Mouse (Mus musculus) forebrain, embryonic 15.5 days (tissue): ENCODE measurements around the gene Tspan13. TPM values are rescaled to one million over a fixed set of nuclear protein-coding genes. Genes with fewer than 3 reads are reported as not detected.

ENCODE experiments used
- ATAC-seq: fragments of 200-750 bp; cut with Nextera tagmentation; replicated peaks from 2 replicates; pipeline ENCODE4 v1.8.0; 2017; ENCODE audit warnings: mild to moderate bottlenecking, moderate TSS enrichment, moderate library complexity
- H3K27ac ChIP-seq: fragments of 300-500 bp; sonication (generic); replicated peaks from 2 replicates; pipeline ENCODE4 v1.5.1; 2015; ENCODE audit warnings: mild to moderate bottlenecking, inconsistent platforms
- H3K27me3 ChIP-seq: fragments of 300-500 bp; sonication (generic); 2 replicates; pipeline ENCODE4 v1.6.1; 2015; ENCODE audit warnings: inconsistent platforms
- H3K36me3 ChIP-seq: fragments of 300-500 bp; sonication (generic); 2 replicates; pipeline ENCODE4 v1.6.1; 2015; ENCODE audit warnings: mild to moderate bottlenecking, inconsistent platforms
- H3K4me1 ChIP-seq: fragments of 300-500 bp; sonication (generic); 2 replicates; pipeline ENCODE4 v1.6.1; 2015; ENCODE audit warnings: inconsistent platforms
- H3K4me2 ChIP-seq: fragments of 300-500 bp; sonication (generic); replicated peaks from 2 replicates; pipeline ENCODE4 v1.6.1; 2015; ENCODE audit warnings: mild to moderate bottlenecking, inconsistent platforms
- H3K4me3 ChIP-seq: fragments of 300-500 bp; sonication (generic); 2 replicates; pipeline ENCODE4 v1.5.1; 2015; ENCODE audit warnings: mild to moderate bottlenecking, inconsistent platforms
- H3K9ac ChIP-seq: fragments of 300-500 bp; sonication (generic); replicated peaks from 2 replicates; pipeline ENCODE4 v1.6.1; 2015; ENCODE audit warnings: mild to moderate bottlenecking, inconsistent platforms
- H3K9me3 ChIP-seq: fragments of 300-500 bp; sonication (generic); 2 replicates; pipeline ENCODE4 v1.6.1; 2016; ENCODE audit warnings: inconsistent platforms
- WGBS: fragments of 180-500 bp; shearing (Covaris S2); methylation state at CpG from one replicate; pipeline ENCODE4 v1.1.7; 2015; ENCODE audit warnings: mixed read lengths; 5-methylcytosine and 5-hydroxymethylcytosine counted together
- polyA plus RNA-seq: library from polyadenylated mRNA; unstranded; fragments of >200 nt; fragmentation: Nextera tagmentation; extraction: Ambion mirVana; gene quantifications from 2 replicates; pipeline ENCODE4 v1.2.1, GENCODE M21; 2015

The Tspan13 gene
- polyA plus RNA-seq, 1 experiment from 2014 or later, result 308 TPM

DNA sequence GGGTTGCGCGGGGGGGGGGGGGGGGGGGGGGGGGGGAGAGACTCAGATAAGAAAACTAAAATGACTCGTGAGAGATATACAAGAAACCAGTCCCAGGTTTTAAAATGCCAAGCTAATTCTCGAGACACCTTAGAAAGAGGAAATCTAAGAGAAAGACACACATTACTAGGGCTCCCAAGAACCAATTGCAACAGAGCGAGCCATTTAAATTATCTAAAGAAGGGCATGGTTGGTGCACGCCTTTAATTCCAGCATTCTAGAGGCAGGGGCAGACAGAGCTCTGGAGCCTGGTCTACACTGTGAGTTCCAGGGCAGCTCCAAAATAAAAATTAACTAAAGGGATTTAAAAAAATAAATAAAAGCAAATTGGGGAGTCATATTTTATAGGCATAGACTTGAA, 12.6 kb downstream of the Tspan13 start:
- WGBS, result 76% methylated on average over 5 of the region's 6 CpGs

DNA sequence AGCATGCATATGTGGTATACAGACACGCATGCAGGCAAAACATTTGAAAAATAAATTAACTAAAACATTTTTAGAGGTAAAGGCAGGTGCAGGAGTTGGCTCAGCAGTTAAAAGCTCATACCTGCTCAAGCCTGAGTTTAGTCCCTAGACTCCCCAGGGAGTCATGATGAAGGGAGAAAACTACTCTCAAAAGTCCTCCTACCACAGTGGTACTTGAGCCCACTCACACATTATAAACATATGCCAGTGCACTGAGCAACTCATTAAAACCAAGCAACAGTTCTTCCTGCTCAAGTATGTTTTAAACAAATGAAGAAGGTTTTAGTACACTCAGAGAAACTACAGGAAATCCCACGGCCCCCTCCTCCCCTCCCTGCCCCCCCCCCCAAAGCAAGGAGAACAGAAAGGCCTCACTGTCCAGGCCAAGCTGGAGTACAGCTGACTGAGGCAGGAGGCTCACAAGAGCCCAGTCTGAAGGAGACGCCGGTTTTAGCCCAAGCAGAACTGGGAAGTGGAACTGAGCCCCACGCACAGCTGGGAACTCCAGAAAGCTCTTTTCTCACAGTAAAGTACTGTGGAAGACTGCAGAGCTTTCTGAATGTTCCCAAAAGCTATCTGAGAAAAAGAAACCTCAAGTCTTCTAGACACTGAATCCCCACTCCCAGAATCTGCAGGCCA, 13.2 kb downstream of the Tspan13 start:
- Histone ChIP-seq H3K4me2 (no peak overlapping the region), H3K36me3 (no peaks in the 10 kb centered on the region), H3K27me3 (no peaks in the 10 kb centered on the region), H3K9ac (no peak overlapping the region), H3K4me1 (peaks cover 9% of the 10 kb centered on the region), H3K27ac (no peak overlapping the region), H3K9me3 (no peaks in the 10 kb centered on the region), H3K4me3 (no peak overlapping the region)
- 79% methylated on average over 5 of the region's 5 CpGs for WGBS
- ATAC-seq, result no peak

More for the DNA sequence above, 12.6 kb downstream of the Tspan13 start:
- H3K9ac ChIP-seq, result no peak overlapping the region
- no peak overlapping the region for H3K27ac ChIP-seq
- H3K4me1 ChIP-seq, result peaks cover 9% of the 10 kb centered on the region
- no peaks in the 10 kb centered on the region for H3K9me3 ChIP-seq
- no peaks in the 10 kb centered on the region for H3K36me3 ChIP-seq
- H3K4me2 ChIP-seq, result no peak overlapping the region
- no peak for ATAC-seq
- H3K4me3 ChIP-seq, result no peak overlapping the region
- H3K27me3 ChIP-seq, result no peaks in the 10 kb centered on the region

DNA sequence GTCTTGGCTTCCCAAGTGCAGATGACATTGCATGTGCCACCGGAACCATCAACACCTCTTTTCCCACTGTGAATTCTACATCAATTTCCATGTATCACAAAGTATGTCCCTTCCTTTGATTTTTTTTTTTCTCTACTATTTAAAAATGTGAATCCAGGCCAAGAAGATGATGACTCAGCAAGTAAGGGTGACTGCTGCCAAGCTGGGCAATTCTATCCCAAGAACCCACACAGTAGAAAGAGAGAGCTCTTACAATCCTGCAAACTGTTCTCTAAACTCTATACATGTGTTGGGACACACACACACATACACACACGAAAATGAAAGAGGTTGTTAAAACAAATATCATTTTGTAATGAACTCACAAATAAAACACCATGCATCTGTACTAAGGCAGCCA, 15.1 kb downstream of the Tspan13 start:
- 88% methylated on average over 2 of the region's 2 CpGs for WGBS
- no peak for ATAC-seq
- H3K4me1 ChIP-seq, result peaks cover 8% of the 10 kb centered on the region
- no peaks in the 10 kb centered on the region for H3K27me3 ChIP-seq
- no peak overlapping the region for H3K4me2 ChIP-seq
- no peaks in the 10 kb centered on the region for H3K9me3 ChIP-seq
- no peaks in the 10 kb centered on the region for H3K36me3 ChIP-seq
- no peak overlapping the region for H3K4me3 ChIP-seq
- no peak overlapping the region for H3K27ac ChIP-seq
- no peak overlapping the region for H3K9ac ChIP-seq

DNA sequence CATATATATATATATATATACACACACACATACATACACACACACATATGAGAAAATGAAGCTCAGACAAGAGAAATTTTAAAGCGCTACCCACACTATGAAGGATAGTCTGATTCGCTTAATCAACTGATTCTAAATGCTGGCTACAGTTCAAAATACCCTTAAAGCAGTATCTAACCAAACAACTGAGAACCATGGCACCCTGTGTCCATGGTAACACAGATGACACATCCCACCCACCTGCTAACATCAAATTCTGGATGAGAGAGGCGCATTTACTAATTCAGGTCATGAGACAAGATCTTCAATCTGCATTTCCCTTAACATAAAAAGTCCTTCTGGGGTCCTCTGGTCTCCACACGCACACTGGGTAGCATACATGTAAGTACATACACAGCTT, 16.2 kb downstream of the Tspan13 start:
- Histone ChIP-seq H3K9me3 (no peaks in the 10 kb centered on the region), H3K4me2 (no peak overlapping the region), H3K27me3 (no peaks in the 10 kb centered on the region), H3K4me3 (no peak overlapping the region), H3K4me1 (peaks cover 8% of the 10 kb centered on the region), H3K9ac (no peak overlapping the region), H3K36me3 (peaks cover 6% of the 10 kb centered on the region), H3K27ac (no peak overlapping the region)
- 89% methylated on average over 4 of the region's 4 CpGs for WGBS
- no peak for ATAC-seq

DNA sequence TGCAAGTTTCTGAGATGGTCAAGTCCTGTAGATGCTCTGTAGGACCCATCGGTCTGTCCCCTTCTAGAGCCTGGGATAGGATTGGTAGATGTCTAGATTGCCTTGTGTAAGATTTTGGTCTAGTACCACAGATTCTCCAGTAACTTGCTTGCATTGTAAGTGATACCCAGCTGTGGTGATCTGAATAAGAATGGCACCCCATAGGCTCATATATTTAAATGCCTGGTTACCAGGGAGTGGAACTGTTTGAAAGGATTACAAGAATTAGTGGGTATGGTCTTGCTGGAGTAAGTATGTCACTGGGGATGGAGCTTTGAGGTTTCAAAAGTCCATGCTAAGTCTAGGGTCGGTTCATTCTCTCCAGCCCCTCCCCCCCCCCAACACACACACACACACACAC, 21.6 kb downstream of the Tspan13 start:
- H3K4me2 ChIP-seq, result no peak overlapping the region
- no peaks in the 10 kb centered on the region for H3K9me3 ChIP-seq
- no peak overlapping the region for H3K27ac ChIP-seq
- ATAC-seq, result no peak
- peaks cover 5% of the 10 kb centered on the region; the same call in 1 of the 2 replicates for H3K4me1 ChIP-seq
- peaks cover 36% of the 10 kb centered on the region for H3K36me3 ChIP-seq
- WGBS, result 86% methylated on average over 2 of the region's 2 CpGs
- H3K27me3 ChIP-seq, result no peaks in the 10 kb centered on the region
- no peak overlapping the region for H3K9ac ChIP-seq
- H3K4me3 ChIP-seq, result no peak overlapping the region

DNA sequence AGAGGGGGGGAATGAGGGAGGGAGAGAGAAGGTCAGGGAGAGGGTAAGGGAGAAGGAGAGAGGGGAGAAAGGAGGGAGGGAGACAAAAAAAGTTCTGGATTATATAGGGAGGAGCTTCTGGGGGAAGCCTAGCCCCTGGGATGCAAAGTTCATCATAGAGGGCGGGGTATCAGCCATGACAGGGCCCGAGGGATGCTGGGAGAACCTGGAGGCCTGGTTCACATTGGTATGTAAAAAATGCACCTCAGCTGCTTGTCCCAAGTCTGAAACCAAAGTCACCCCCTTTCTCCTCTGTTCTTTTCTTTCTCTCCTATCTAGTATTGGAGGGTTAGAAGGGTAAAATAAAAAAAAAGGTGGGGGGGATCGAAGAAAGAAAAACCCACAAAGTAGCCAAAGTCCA, 22.2 kb downstream of the Tspan13 start:
- WGBS, result 94% methylated on average over 3 of the region's 3 CpGs
- no peak for ATAC-seq
- Histone ChIP-seq H3K27me3 (no peaks in the 10 kb centered on the region), H3K36me3 (peaks cover 43% of the 10 kb centered on the region), H3K27ac (no peak overlapping the region), H3K9ac (no peak overlapping the region), H3K4me3 (no peak overlapping the region), H3K9me3 (no peaks in the 10 kb centered on the region), H3K4me1 (0 out of 2 replicates have a peak, but pooled peaks cover 2% of the 10 kb centered on the region), H3K4me2 (no peak overlapping the region)

DNA sequence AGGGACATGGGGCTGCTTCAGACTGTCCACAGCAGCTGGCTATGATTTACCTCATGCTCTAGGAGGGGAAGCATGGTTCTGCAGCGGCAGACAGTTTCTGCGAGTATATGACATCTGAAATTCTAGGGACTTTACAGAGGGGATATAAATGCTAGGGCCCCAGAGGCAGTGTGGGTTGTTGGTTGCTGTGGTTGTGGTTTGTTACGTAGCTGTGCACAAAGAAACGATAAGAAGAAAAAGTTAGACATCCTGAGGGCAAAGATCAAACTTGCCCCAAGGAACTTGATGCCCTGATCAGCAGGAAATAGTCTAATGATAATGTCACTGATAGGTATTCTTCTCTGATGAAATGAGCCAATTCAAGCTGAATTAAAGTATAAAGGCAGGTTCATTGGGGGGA, 22.7 kb downstream of the Tspan13 start:
- Histone ChIP-seq H3K9ac (no peak overlapping the region), H3K27me3 (no peaks in the 10 kb centered on the region), H3K27ac (no peak overlapping the region), H3K9me3 (no peaks in the 10 kb centered on the region), H3K4me1 (0 out of 2 replicates have a peak, but pooled peaks cover 2% of the 10 kb centered on the region), H3K4me3 (no peak overlapping the region), H3K4me2 (no peak overlapping the region), H3K36me3 (peaks cover 47% of the 10 kb centered on the region)
- ATAC-seq, result no peak
- WGBS, result 90% methylated on average over 4 of the region's 4 CpGs

DNA sequence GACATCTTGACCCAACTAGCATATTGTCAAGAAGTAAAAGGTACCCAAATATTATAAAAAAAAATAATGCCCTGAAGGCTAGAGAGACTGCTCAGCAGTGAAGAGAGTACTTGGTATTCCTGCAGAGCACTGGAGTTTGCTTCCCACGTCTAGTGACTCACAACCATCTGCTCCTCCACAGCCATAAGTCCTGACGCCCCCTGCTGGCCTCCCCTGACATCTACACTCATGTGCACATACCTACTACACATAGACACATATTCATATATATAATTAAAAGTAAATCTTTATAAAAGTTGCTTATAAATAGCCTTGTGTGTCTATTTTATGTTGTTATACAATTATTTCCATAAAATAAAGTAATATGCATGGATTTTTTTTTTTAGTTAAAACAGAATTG, 24.5 kb downstream of the Tspan13 start:
- Histone ChIP-seq H3K27me3 (no peaks in the 10 kb centered on the region), H3K4me3 (no peak overlapping the region), H3K4me2 (no peak overlapping the region), H3K27ac (no peak overlapping the region), H3K9me3 (no peaks in the 10 kb centered on the region), H3K9ac (no peak overlapping the region), H3K36me3 (peaks cover 49% of the 10 kb centered on the region), H3K4me1 (no peaks in the 10 kb centered on the region)
- ATAC-seq, result no peak
- WGBS, result 91% methylated on average over 2 of the region's 2 CpGs

DNA sequence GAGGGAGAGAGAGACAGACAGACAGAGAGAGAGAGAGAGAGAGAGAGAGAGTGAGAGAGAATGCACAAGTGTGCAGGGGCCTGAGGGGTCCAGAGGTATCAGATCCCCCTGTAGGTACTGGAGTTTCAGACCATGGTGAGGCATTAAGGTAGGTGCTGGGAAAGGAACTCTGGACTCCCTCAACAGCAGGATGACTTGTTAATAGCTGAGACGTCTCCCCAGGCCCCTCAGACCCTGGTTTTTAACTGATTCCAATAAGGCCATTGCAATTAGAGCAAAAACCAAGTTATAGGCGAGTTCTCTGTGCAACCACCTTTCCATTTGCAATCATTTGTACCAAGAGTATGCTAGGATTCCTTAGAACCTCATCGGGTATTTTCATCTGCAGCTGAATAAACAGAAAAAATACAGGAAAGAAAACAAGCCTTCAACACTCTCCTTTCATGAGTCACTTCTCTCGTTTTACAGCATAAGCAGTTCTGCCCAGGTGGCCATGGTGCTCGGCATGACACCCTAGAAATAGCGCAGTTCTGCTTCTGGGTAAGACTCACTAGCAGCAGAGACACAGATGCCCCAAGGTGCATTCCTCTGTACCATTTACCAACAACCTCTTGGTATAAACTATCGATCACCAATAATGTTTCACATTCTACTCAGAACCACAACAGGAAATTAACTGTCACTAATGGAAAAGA, 28.9 kb downstream of the Tspan13 start:
- no peaks in the 10 kb centered on the region for H3K4me1 ChIP-seq
- no peak overlapping the region for H3K9ac ChIP-seq
- no peak for ATAC-seq

DNA sequence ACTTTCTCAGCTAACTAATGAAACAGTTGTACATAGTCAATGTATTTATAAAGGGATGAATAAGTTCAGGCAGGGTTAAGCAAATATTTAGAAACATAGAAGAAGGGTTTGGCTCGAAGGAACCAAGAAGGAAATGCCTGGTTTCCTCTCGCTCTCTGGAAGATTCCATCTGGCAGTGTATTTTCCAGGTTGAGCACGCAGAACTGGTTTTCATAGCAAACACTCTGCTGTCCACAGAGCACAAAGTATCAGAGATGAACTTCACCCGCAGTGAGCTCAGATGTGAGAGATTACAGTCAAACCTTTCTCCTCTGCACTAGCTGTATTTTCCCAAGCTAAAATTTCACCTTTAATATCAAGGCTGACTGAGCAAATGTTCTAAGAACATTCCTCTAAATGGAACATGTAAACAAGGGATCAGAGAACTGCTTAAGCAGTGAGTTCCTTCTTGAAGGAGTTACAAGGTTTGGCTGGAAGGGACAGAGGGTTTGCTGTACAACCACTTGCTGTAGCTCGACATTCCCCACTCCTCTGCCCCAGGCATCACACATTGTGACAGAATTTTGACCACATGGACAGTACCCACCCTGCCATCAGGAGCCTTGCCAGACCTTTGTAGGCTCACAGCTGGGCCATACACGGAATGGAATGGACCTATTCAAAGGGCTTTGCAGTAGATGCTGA, 33.8 kb downstream of the Tspan13 start:
- H3K27me3 ChIP-seq, result no peaks in the 10 kb centered on the region
- no peaks in the 10 kb centered on the region for H3K9me3 ChIP-seq
- H3K27ac ChIP-seq, result no peak overlapping the region
- ATAC-seq, result no peak
- no peak overlapping the region for H3K4me2 ChIP-seq
- no peaks in the 10 kb centered on the region for H3K36me3 ChIP-seq
- H3K4me1 ChIP-seq, result no peaks in the 10 kb centered on the region
- WGBS, result 81% methylated on average over 6 of the region's 6 CpGs
- H3K4me3 ChIP-seq, result no peak overlapping the region
- H3K9ac ChIP-seq, result no peak overlapping the region

More for the DNA sequence above, 28.9 kb downstream of the Tspan13 start:
- H3K4me3 ChIP-seq, result no peak overlapping the region
- 85% methylated on average over 7 of the region's 7 CpGs for WGBS
- no peaks in the 10 kb centered on the region for H3K27me3 ChIP-seq
- no peak overlapping the region for H3K27ac ChIP-seq
- H3K36me3 ChIP-seq, result peaks cover 22% of the 10 kb centered on the region
- H3K4me2 ChIP-seq, result no peak overlapping the region
- no peaks in the 10 kb centered on the region for H3K9me3 ChIP-seq

DNA sequence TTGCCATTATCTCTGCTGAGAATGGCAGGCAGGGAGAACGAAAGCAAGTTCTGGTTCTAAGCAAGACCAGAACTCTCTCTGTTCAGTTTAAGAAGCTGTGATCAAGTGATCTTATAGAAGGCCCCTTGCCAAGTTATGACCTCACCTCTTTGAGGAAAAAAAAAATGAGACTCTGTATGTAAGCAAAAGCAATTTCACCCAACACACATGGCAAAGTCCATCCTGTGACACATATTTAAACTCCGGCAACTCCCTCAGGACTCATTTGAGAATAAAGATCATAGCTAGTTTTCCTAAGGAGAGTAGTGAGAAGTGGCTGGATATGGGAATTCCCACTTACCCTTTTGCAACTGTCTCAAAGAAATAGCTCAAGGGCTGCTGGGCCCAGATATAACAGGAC, 34.7 kb downstream of the Tspan13 start:
- H3K4me3 ChIP-seq, result no peak overlapping the region
- H3K36me3 ChIP-seq, result no peaks in the 10 kb centered on the region
- no peak overlapping the region for H3K4me2 ChIP-seq
- WGBS, result 82% methylated on average over 2 of the region's 2 CpGs
- no peaks in the 10 kb centered on the region for H3K27me3 ChIP-seq
- H3K4me1 ChIP-seq, result no peaks in the 10 kb centered on the region
- no peak overlapping the region for H3K9ac ChIP-seq
- ATAC-seq, result no peak
- H3K27ac ChIP-seq, result no peak overlapping the region
- no peaks in the 10 kb centered on the region for H3K9me3 ChIP-seq

DNA sequence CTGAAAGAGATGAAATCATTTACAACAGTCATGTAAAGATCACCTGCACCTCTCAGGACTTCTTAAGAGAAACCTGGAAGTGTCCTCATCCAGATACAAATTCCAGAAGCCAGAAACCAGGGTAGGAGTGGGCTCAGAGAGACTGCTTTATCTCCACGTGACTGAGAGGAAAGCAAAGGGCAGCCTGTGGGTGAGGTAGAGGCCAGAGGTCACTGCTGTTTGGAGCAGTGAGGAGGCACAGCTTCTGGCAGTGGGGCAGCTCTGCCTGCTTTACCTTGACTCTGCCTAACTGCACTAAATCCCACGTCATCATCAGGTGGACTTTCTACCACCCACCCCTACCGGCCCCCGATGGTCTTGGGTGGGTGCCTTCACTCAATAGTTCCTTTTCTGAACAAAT, 37.6 kb downstream of the Tspan13 start:
- H3K9ac ChIP-seq, result no peak overlapping the region
- H3K4me2 ChIP-seq, result no peak overlapping the region
- H3K27ac ChIP-seq, result no peak overlapping the region
- H3K4me3 ChIP-seq, result no peak overlapping the region
- WGBS, result 83% methylated on average over 4 of the region's 4 CpGs
- H3K4me1 ChIP-seq, result no peaks in the 10 kb centered on the region
- H3K36me3 ChIP-seq, result no peaks in the 10 kb centered on the region
- no peaks in the 10 kb centered on the region for H3K27me3 ChIP-seq
- H3K9me3 ChIP-seq, result no peaks in the 10 kb centered on the region
- ATAC-seq, result no peak
